Mouse (Mus musculus): Measurements from ENCODE around the gene Shc4.

DNA sequence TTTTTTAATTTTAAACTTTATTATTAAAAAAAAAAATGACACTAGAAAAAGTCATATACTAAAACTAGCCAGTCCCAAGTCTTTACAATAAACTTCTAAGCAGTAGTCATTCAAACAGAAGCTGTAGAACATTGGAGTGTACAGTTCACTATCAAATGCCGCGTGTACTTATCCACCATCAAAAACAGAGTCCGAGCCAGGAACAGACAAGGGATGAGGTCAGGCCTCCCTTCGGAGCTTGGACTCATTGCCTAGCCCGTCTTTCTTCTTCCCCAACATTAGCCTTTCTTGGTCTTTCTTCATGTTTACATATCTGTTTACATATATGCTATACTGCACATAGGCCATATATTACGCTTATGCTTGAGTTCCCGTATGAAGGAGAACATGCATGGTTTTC lies 108.5 kb downstream of the Shc4 start:
- TF ChIP-seq CTCF (IDR thresholded peaks at IDR 0.05; ENCODE audit: low read depth, low read length) (no peak), POLR2A (IDR thresholded peaks at IDR 0.05; ENCODE audit: extremely low read depth, insufficient read depth, low read length) (no peak)

Measured in liver, adult 2 months (tissue).